Mouse (Mus musculus): ENCODE data around the gene Wars. TPM values are rescaled to one million over a fixed set of nuclear protein-coding genes. Genes with fewer than 3 reads are reported as not detected.
"Not testable (repeated sequence)": the region's sequence is repeated elsewhere in the genome, so short reads cannot be mapped to it uniquely, and the experiment has no call there.

Wars gene
- polyA plus RNA-seq, 1 experiment from 2014 or later, result 82.8 TPM

DNA sequence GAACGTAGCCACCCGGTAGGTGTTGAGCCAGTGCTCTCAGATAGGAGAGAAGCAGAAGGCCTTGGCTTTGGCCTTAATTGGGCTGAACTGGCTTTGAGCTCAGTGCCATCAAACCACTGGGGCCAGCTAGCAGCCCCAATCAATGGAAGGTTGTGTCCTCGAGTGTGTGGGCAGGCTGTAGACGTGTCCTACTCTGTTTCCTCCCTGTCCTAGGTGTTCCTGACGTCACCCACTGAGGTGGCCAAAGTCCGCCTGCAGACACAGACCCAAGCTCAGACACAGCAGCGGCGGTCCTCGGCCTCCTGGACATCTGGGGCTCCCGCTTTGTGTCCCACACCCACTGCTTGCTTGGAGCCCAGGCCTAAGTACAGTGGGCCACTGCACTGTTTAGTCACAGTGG is 38.9 kb downstream of the Wars start:
- Histone ChIP-seq H3K4me1 (ENCODE audit: control insufficient read depth, insufficient read depth, low read length) (0 out of 2 replicates have a peak, but pooled peaks cover 3% of the 10 kb centered on the region), H3K27me3 (replicated peaks; ENCODE audit: control insufficient read depth, insufficient read depth, low read length) (no peaks in the 10 kb centered on the region), H3K9me3 (ENCODE audit: control insufficient read depth, low read length) (no peaks in the 10 kb centered on the region), H3K9ac (ENCODE audit: low read depth, low read length) (peak overlapping the region; percentile 46; the same call in 1 of the 2 replicates), H3K4me2 (ENCODE audit: low read depth, low read length) (no peak overlapping the region), H3K27ac (ENCODE audit: low read length) (no peak overlapping the region; the same call in 1 of the 2 replicates), H3K4me3 (ENCODE audit: low read length) (no peak overlapping the region), H3K36me3 (ENCODE audit: control insufficient read depth, insufficient read depth, low read length) (no peaks in the 10 kb centered on the region)
- peak; percentile 91 for ATAC-seq
- 75% methylated on average over 10 of the region's 10 CpGs for WGBS

- WGBS, result 88% methylated on average over 8 of the region's 8 CpGs
- Histone ChIP-seq H3K9ac (ENCODE audit: low read depth, low read length) (no peak overlapping the region), H3K4me1 (ENCODE audit: control insufficient read depth, insufficient read depth, low read length) (0 out of 2 replicates have a peak, but pooled peaks cover 3% of the 10 kb centered on the region), H3K27me3 (replicated peaks; ENCODE audit: control insufficient read depth, insufficient read depth, low read length) (no peaks in the 10 kb centered on the region), H3K9me3 (ENCODE audit: control insufficient read depth, low read length) (no peaks in the 10 kb centered on the region), H3K36me3 (ENCODE audit: control insufficient read depth, insufficient read depth, low read length) (no peaks in the 10 kb centered on the region), H3K27ac (ENCODE audit: low read length) (no peak overlapping the region), H3K4me2 (ENCODE audit: low read depth, low read length) (no peak overlapping the region), H3K4me3 (ENCODE audit: low read length) (no peak overlapping the region)
- no peak for ATAC-seq
Observed at GRCm38 (mm10) chr12:108852822-108853221, 41.2 kb downstream of the Wars start.

- Histone ChIP-seq H3K9me3 (ENCODE audit: control insufficient read depth, low read length) (no peaks in the 10 kb centered on the region), H3K27me3 (replicated peaks; ENCODE audit: control insufficient read depth, insufficient read depth, low read length) (no peaks in the 10 kb centered on the region), H3K27ac (ENCODE audit: low read length) (no peak overlapping the region), H3K4me2 (ENCODE audit: low read depth, low read length) (no peak overlapping the region), H3K36me3 (ENCODE audit: control insufficient read depth, insufficient read depth, low read length) (no peaks in the 10 kb centered on the region), H3K9ac (ENCODE audit: low read depth, low read length) (no peak overlapping the region), H3K4me1 (ENCODE audit: control insufficient read depth, insufficient read depth, low read length) (0 out of 2 replicates have a peak, but pooled peaks cover 3% of the 10 kb centered on the region), H3K4me3 (ENCODE audit: low read length) (no peak overlapping the region)
- ATAC-seq, result no peak
- 86% methylated on average over 8 of the region's 8 CpGs for WGBS
Observed at GRCm38 (mm10) chr12:108850886-108851285, 43.1 kb downstream of the Wars start.

DNA sequence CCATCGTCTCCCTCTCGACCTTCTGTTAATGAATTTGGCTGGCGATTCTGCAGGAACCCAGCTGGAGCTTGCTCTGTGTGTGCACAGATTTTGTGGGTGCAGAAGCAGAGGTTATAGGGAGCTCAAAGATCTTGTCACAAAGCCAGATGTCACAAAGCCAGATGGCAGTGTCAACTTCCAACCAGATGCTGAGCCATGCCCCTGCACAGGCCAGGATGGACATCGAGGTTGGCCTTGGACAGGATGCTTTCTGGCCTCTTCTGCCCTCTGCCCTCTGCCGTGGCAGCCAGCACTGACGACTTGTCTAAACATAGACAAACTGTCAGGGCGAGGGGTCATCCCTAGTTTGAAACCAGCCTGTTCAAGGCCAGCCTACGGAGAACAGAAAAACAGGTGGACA is 43.8 kb downstream of the Wars start:
- Histone ChIP-seq H3K4me2 (ENCODE audit: low read depth, low read length) (no peak overlapping the region), H3K4me1 (ENCODE audit: control insufficient read depth, insufficient read depth, low read length) (0 out of 2 replicates have a peak, but pooled peaks cover 3% of the 10 kb centered on the region), H3K36me3 (ENCODE audit: control insufficient read depth, insufficient read depth, low read length) (no peaks in the 10 kb centered on the region), H3K4me3 (ENCODE audit: low read length) (no peak overlapping the region), H3K27me3 (replicated peaks; ENCODE audit: control insufficient read depth, insufficient read depth, low read length) (no peaks in the 10 kb centered on the region), H3K27ac (ENCODE audit: low read length) (no peak overlapping the region), H3K9me3 (ENCODE audit: control insufficient read depth, low read length) (no peaks in the 10 kb centered on the region), H3K9ac (ENCODE audit: low read depth, low read length) (no peak overlapping the region)
- ATAC-seq, result no peak
- 43% methylated on average over 8 of the region's 8 CpGs for WGBS

DNA sequence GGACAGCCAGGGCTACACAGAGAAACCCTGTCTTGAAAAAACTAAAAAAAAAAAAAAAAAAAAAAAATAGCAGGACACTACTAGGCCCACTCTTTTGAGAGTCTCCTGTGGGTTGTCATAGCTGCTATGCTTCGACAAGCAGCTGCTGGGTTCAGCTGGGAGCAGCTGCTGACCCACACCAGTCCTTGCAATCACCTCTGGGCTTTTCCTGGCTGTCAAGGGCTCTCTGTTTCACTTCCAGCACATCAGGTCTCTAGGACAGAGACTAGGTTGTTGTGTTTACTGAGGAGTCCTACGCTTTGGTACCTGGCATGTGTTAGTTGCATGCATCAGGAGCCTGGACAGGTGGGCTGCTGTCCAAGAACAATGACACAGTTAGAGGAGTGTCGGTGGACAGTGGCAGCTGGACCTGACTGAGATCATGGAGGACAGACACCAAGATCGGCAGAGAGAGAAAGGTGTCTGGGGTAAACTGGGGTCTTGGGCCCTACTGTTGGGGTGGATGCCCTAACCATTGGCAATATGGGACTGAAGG is 44.4 kb downstream of the Wars start:
- ATAC-seq, result no peak
- Histone ChIP-seq H3K4me1 (ENCODE audit: control insufficient read depth, insufficient read depth, low read length) (no peaks in the 10 kb centered on the region), H3K36me3 (ENCODE audit: control insufficient read depth, insufficient read depth, low read length) (no peaks in the 10 kb centered on the region), H3K27me3 (replicated peaks; ENCODE audit: control insufficient read depth, insufficient read depth, low read length) (no peaks in the 10 kb centered on the region), H3K9me3 (ENCODE audit: control insufficient read depth, low read length) (no peaks in the 10 kb centered on the region), H3K4me2 (ENCODE audit: low read depth, low read length) (no peak overlapping the region), H3K9ac (ENCODE audit: low read depth, low read length) (no peak overlapping the region), H3K4me3 (ENCODE audit: low read length) (no peak overlapping the region), H3K27ac (ENCODE audit: low read length) (no peak overlapping the region)
- WGBS, result 78% methylated on average over 4 of the region's 4 CpGs

DNA sequence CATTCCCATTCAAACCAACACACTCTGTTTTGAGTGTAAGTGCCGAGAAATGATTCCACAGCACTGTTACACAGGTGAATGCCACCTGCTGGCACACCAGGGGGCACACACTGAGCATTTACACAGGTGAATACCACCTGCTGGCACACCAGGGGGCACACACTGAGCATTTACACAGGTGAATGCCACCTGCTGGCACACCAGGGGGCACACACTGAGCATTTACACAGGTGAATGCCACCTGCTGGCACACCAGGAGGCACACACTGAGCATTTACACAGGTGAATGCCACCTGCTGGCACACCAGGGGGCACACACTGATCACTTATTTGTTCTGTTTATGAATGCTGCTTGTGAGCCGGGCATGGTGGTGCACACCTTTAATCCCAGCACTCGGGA is 45.9 kb downstream of the Wars start:
- not testable (repeated sequence) for H3K9ac ChIP-seq (ENCODE audit: low read depth, low read length); H3K27me3 ChIP-seq (replicated peaks; ENCODE audit: control insufficient read depth, insufficient read depth, low read length); H3K4me1 ChIP-seq (ENCODE audit: control insufficient read depth, insufficient read depth, low read length); H3K27ac ChIP-seq (ENCODE audit: low read length); H3K36me3 ChIP-seq (ENCODE audit: control insufficient read depth, insufficient read depth, low read length); H3K4me2 ChIP-seq (ENCODE audit: low read depth, low read length); H3K4me3 ChIP-seq (ENCODE audit: low read length); ATAC-seq; H3K9me3 ChIP-seq (ENCODE audit: control insufficient read depth, low read length)
- 92% methylated on average over 3 of the region's 3 CpGs for WGBS

GRCm38 (mm10) chr12:108842663-108843062 is 51.3 kb downstream of the Wars start:
- Histone ChIP-seq H3K9ac (ENCODE audit: low read depth, low read length) (no peak overlapping the region), H3K9me3 (ENCODE audit: control insufficient read depth, low read length) (no peaks in the 10 kb centered on the region), H3K27me3 (replicated peaks; ENCODE audit: control insufficient read depth, insufficient read depth, low read length) (no peaks in the 10 kb centered on the region), H3K27ac (ENCODE audit: low read length) (no peak overlapping the region), H3K4me2 (ENCODE audit: low read depth, low read length) (no peak overlapping the region), H3K36me3 (ENCODE audit: control insufficient read depth, insufficient read depth, low read length) (peaks cover 14% of the 10 kb centered on the region), H3K4me1 (ENCODE audit: control insufficient read depth, insufficient read depth, low read length) (peaks cover 7% of the 10 kb centered on the region), H3K4me3 (ENCODE audit: low read length) (no peak overlapping the region)
- WGBS, result 84% methylated on average over 7 of the region's 7 CpGs
- ATAC-seq, result no peak

DNA sequence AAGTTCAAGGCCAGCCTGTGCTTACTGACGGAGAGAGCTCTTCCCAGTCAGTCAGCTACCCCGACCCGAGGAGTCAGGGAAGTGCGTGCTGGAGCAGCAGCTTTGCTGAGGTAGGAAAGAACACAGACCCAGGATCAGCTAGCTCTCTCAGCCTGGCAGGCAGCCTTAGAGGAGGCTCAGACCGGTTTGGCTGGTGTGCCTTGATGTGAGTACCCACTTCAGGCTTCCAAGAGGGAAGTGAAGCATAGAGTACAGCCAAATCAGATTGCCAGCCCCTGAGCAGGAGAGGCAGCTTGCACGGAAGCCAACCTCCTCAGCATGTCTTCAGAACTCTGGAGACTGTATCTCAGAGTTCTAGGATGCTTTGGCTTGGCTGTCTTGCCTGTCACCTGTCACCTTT is 52.8 kb downstream of the Wars start:
- H3K4me1 ChIP-seq (ENCODE audit: control insufficient read depth, insufficient read depth, low read length), result peaks cover 18% of the 10 kb centered on the region
- 86% methylated on average over 6 of the region's 6 CpGs for WGBS
- H3K27ac ChIP-seq (ENCODE audit: low read length), result no peak overlapping the region

GRCm38 (mm10) chr12:108836722-108837121 is 57.3 kb downstream of the Wars start:
- no peaks in the 10 kb centered on the region for H3K9me3 ChIP-seq (ENCODE audit: control insufficient read depth, low read length)
- no peaks in the 10 kb centered on the region for H3K27me3 ChIP-seq (replicated peaks; ENCODE audit: control insufficient read depth, insufficient read depth, low read length)
- 34% methylated on average over 7 of the region's 7 CpGs for WGBS
- H3K4me1 ChIP-seq (ENCODE audit: control insufficient read depth, insufficient read depth, low read length), result peaks cover 30% of the 10 kb centered on the region
- no peaks in the 10 kb centered on the region for H3K36me3 ChIP-seq (ENCODE audit: control insufficient read depth, insufficient read depth, low read length)
- no peak for ATAC-seq
- peak overlapping the region; percentile 94 for H3K4me2 ChIP-seq (ENCODE audit: low read depth, low read length)
- peak overlapping the region; percentile 79 for H3K9ac ChIP-seq (ENCODE audit: low read depth, low read length)
- H3K27ac ChIP-seq (ENCODE audit: low read length), result peak overlapping the region; percentile 81
- peak overlapping the region; percentile 68 for H3K4me3 ChIP-seq (ENCODE audit: low read length)

More for the DNA sequence above, 52.8 kb downstream of the Wars start:
- H3K27me3 ChIP-seq (replicated peaks; ENCODE audit: control insufficient read depth, insufficient read depth, low read length), result no peaks in the 10 kb centered on the region
- no peak overlapping the region for H3K4me3 ChIP-seq (ENCODE audit: low read length)
- H3K9me3 ChIP-seq (ENCODE audit: control insufficient read depth, low read length), result no peaks in the 10 kb centered on the region
- no peak overlapping the region for H3K4me2 ChIP-seq (ENCODE audit: low read depth, low read length)
- ATAC-seq, result no peak
- H3K36me3 ChIP-seq (ENCODE audit: control insufficient read depth, insufficient read depth, low read length), result peaks cover 14% of the 10 kb centered on the region
- no peak overlapping the region for H3K9ac ChIP-seq (ENCODE audit: low read depth, low read length)

Measured in intestine, embryonic 16.5 days (tissue).